Mouse (Mus musculus) ES-Bruce4 (cell line): ENCODE data around the gene Psat1. TPM values are rescaled to one million over a fixed set of nuclear protein-coding genes. Genes with fewer than 3 reads are reported as not detected.
A peak's percentile ranks its signal among the peaks of the same experiment; 100 is the strongest.

Experiments used
- H3K27ac ChIP-seq: 2 replicates; pipeline ENCODE4 v1.5.1; 2012; ENCODE audit warnings: low read length, inconsistent platforms; ENCODE audit not compliant: insufficient read depth
- H3K27me3 ChIP-seq: 2 replicates; pipeline ENCODE4 v1.6.1; 2012; ENCODE audit warnings: mild to moderate bottlenecking, low read length, inconsistent platforms; ENCODE audit not compliant: control insufficient read depth, poor library complexity, insufficient read depth, severe bottlenecking
- H3K36me3 ChIP-seq: 2 replicates; pipeline ENCODE4 v1.6.1; 2012; ENCODE audit warnings: inconsistent platforms, mild to moderate bottlenecking, low read length, moderate library complexity; ENCODE audit not compliant: control insufficient read depth, poor library complexity, insufficient read depth, severe bottlenecking
- H3K4me1 ChIP-seq: one replicate; pipeline ENCODE4 v1.8.1; 2011; ENCODE audit warnings: low read length; ENCODE audit not compliant: control insufficient read depth, insufficient read depth
- H3K4me3 ChIP-seq: 2 replicates; pipeline ENCODE4 v1.5.1; 2011; ENCODE audit warnings: low read depth, mild to moderate bottlenecking, low read length
- H3K9ac ChIP-seq: 2 replicates; pipeline ENCODE4 v1.6.1; 2012; ENCODE audit warnings: low read depth, mild to moderate bottlenecking, inconsistent platforms; ENCODE audit not compliant: poor library complexity, severe bottlenecking
- H3K9me3 ChIP-seq: replicated peaks from 2 replicates; pipeline ENCODE4 v1.6.1; 2012; ENCODE audit warnings: mild to moderate bottlenecking, low read length, inconsistent platforms; ENCODE audit not compliant: control insufficient read depth, poor library complexity, insufficient read depth, severe bottlenecking
- CTCF ChIP-seq: IDR thresholded peaks from one replicate; pipeline ENCODE4 v1.8.1; 2011; ENCODE audit warnings: low read depth, low read length
- EP300 ChIP-seq: IDR thresholded peaks from 2 replicates; pipeline ENCODE4 v1.6.1; 2011; ENCODE audit warnings: low read depth, low read length; ENCODE audit not compliant: insufficient read depth
- POLR2A ChIP-seq: IDR thresholded peaks from one replicate; pipeline ENCODE4 v1.8.1; 2011; ENCODE audit warnings: low read length; ENCODE audit not compliant: insufficient read depth
- polyA plus RNA-seq: library from polyadenylated mRNA; stranded (reverse); fragments of >200 nt; gene quantifications from 2 replicates; pipeline ENCODE4 v1.2.4, GENCODE M21; 2011; ENCODE audit warnings: low read depth; ENCODE audit not compliant: missing spikeins, insufficient read depth, insufficient read length

The Psat1 gene
- polyA plus RNA-seq, 1 experiment = 228 TPM

GRCm38 (mm10) chr19:15982926-15983738 is 36.0 kb upstream of the Psat1 start:
- no peaks in the 10 kb centered on the region for H3K27me3 ChIP-seq
- TF ChIP-seq CTCF = no peak
- no peak for TF ChIP-seq EP300
- no peak for TF ChIP-seq POLR2A
- H3K4me1 ChIP-seq = peaks cover 2% of the 10 kb centered on the region
- no peak overlapping the region for H3K9ac ChIP-seq
- H3K36me3 ChIP-seq = peaks cover 4% of the 10 kb centered on the region
- no peaks in the 10 kb centered on the region for H3K9me3 ChIP-seq
- H3K4me3 ChIP-seq = peak overlapping the region; percentile 14
- H3K27ac ChIP-seq = no peak overlapping the region

DNA sequence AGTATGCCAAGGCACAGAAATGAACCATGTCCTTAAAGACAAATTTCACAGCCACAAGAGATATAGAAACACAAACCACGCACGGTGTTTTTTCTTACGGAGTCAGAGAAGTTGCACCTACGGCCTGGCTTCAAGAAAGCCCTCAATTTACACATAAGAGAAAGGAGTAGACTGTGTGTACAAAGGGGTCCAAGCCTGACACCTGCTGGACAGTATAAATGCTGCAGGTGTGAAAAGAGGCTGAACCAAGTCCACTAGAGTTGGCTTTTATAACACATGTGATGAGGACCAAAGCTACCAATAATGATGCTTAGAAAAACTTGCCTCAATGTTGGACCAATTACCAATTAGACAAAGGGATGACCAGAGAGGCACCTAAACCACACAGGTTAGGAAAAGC is 34.7 kb upstream of the Psat1 start:
- H3K9me3 ChIP-seq = no peaks in the 10 kb centered on the region
- peak; percentile 4 for TF ChIP-seq CTCF
- no peak for TF ChIP-seq EP300
- TF ChIP-seq POLR2A = no peak
- H3K4me1 ChIP-seq = peaks cover 2% of the 10 kb centered on the region
- no peak overlapping the region for H3K4me3 ChIP-seq
- H3K36me3 ChIP-seq = peaks cover 7% of the 10 kb centered on the region
- H3K27me3 ChIP-seq = no peaks in the 10 kb centered on the region
- H3K9ac ChIP-seq = no peak overlapping the region
- no peak overlapping the region for H3K27ac ChIP-seq

- TF ChIP-seq CTCF (no peak), POLR2A (no peak), EP300 (no peak)
- H3K4me3 ChIP-seq = no peak overlapping the region
- no peak overlapping the region for H3K9ac ChIP-seq
- H3K4me1 ChIP-seq = no peaks in the 10 kb centered on the region
- no peak overlapping the region for H3K27ac ChIP-seq
- no peaks in the 10 kb centered on the region for H3K27me3 ChIP-seq
- peaks cover 37% of the 10 kb centered on the region for H3K36me3 ChIP-seq
- no peaks in the 10 kb centered on the region for H3K9me3 ChIP-seq
Observed at GRCm38 (mm10) chr19:15973365-15973764, 26.2 kb upstream of the Psat1 start.

- H3K27me3 ChIP-seq = no peaks in the 10 kb centered on the region
- no peak overlapping the region for H3K4me3 ChIP-seq
- TF ChIP-seq CTCF = peak; percentile 59
- TF ChIP-seq EP300 = no peak
- no peaks in the 10 kb centered on the region for H3K4me1 ChIP-seq
- H3K36me3 ChIP-seq = peaks cover 27% of the 10 kb centered on the region
- no peaks in the 10 kb centered on the region for H3K9me3 ChIP-seq
- H3K9ac ChIP-seq = no peak overlapping the region
- no peak overlapping the region for H3K27ac ChIP-seq
Observed at GRCm38 (mm10) chr19:15965082-15965481, 17.9 kb upstream of the Psat1 start.

- no peak overlapping the region for H3K9ac ChIP-seq
- H3K4me3 ChIP-seq = no peak overlapping the region
- H3K27me3 ChIP-seq = no peaks in the 10 kb centered on the region
- H3K27ac ChIP-seq = no peak overlapping the region
- H3K4me1 ChIP-seq = no peaks in the 10 kb centered on the region
- H3K36me3 ChIP-seq = peaks cover 22% of the 10 kb centered on the region
- H3K9me3 ChIP-seq = no peaks in the 10 kb centered on the region
- TF ChIP-seq POLR2A = no peak
Observed at GRCm38 (mm10) chr19:15964533-15964932, 17.4 kb upstream of the Psat1 start.

GRCm38 (mm10) chr19:15963011-15963695 is 16.0 kb upstream of the Psat1 start:
- Histone ChIP-seq H3K27me3 (no peaks in the 10 kb centered on the region), H3K4me3 (no peak overlapping the region), H3K9ac (no peak overlapping the region), H3K27ac (no peak overlapping the region), H3K9me3 (no peaks in the 10 kb centered on the region), H3K4me1 (no peaks in the 10 kb centered on the region), H3K36me3 (peaks cover 21% of the 10 kb centered on the region)
- peak; percentile 5 for TF ChIP-seq CTCF
- TF ChIP-seq EP300 = no peak
- TF ChIP-seq POLR2A = no peak
